Mouse (Mus musculus) liver, adult 2 months (tissue): Measurements from ENCODE around the gene Ndufa7.

ENCODE experiments used
- CTCF ChIP-seq: fragments of 200-500 bp; IDR thresholded peaks from 2 replicates; pipeline ENCODE4 v1.5.1; 2011; ENCODE audit warnings: low read depth, low read length, control low read depth
- POLR2A ChIP-seq: fragments of 200-500 bp; IDR thresholded peaks from 2 replicates; pipeline ENCODE4 v1.6.1; 2011; ENCODE audit warnings: low read length, control low read depth; ENCODE audit not compliant: insufficient read depth; ENCODE audit errors: extremely low read depth

- TF ChIP-seq POLR2A: no peak
- no peak for TF ChIP-seq CTCF
Observed at GRCm38 (mm10) chr17:33816612-33817011, 7.8 kb upstream of the Ndufa7 start.
